Mouse (Mus musculus): ENCODE results near the gene Arid1a. TPM values are rescaled to one million over a fixed set of nuclear protein-coding genes. Genes with fewer than 3 reads are reported as not detected.

The Arid1a gene
- polyA plus RNA-seq, 1 experiment from 2014 or later: 7.6 TPM

- Histone ChIP-seq H3K27me3 (no peaks in the 10 kb centered on the region), H3K27ac (replicated peaks) (peak overlapping the region; percentile 67; the same call in 1 of the 2 replicates), H3K4me3 (replicated peaks) (no peak overlapping the region), H3K4me2 (peak overlapping the region; percentile 48; the same call in 1 of the 2 replicates), H3K36me3 (replicated peaks) (peaks cover 37% of the 10 kb centered on the region), H3K9me3 (replicated peaks) (no peaks in the 10 kb centered on the region), H3K4me1 (replicated peaks) (peaks cover 90% of the 10 kb centered on the region), H3K9ac (no peak overlapping the region)
- ATAC-seq (ENCODE audit: insufficient read depth): no peak
- WGBS (ENCODE audit: insufficient replicate concordance): 59% methylated on average over 6 of the region's 6 CpGs
Observed at GRCm38 (mm10) chr4:133729007-133729406, 27.6 kb downstream of the Arid1a start.

GRCm38 (mm10) chr4:133728256-133728655, 28.3 kb downstream of the Arid1a start:
- Histone ChIP-seq H3K4me2 (no peak overlapping the region), H3K27me3 (no peaks in the 10 kb centered on the region), H3K9me3 (replicated peaks) (no peaks in the 10 kb centered on the region), H3K4me1 (replicated peaks) (peaks cover 83% of the 10 kb centered on the region), H3K9ac (no peak overlapping the region), H3K36me3 (replicated peaks) (peaks cover 37% of the 10 kb centered on the region), H3K4me3 (replicated peaks) (no peak overlapping the region), H3K27ac (replicated peaks) (no peak overlapping the region)
- ATAC-seq (ENCODE audit: insufficient read depth): no peak
- WGBS (ENCODE audit: insufficient replicate concordance): 51% methylated on average over 9 of the region's 9 CpGs

GRCm38 (mm10) chr4:133725706-133726105, 30.9 kb downstream of the Arid1a start:
- no peak overlapping the region for H3K9ac ChIP-seq
- H3K4me2 ChIP-seq: no peak overlapping the region
- H3K27ac ChIP-seq (replicated peaks): no peak overlapping the region
- H3K4me1 ChIP-seq (replicated peaks): peaks cover 60% of the 10 kb centered on the region
- no peaks in the 10 kb centered on the region for H3K27me3 ChIP-seq
- H3K9me3 ChIP-seq (replicated peaks): no peaks in the 10 kb centered on the region
- 69% methylated on average over 2 of the region's 2 CpGs for WGBS (ENCODE audit: insufficient replicate concordance)
- ATAC-seq (ENCODE audit: insufficient read depth): no peak
- no peak overlapping the region for H3K4me3 ChIP-seq (replicated peaks)
- peaks cover 57% of the 10 kb centered on the region for H3K36me3 ChIP-seq (replicated peaks)

GRCm38 (mm10) chr4:133719791-133720190, 36.8 kb downstream of the Arid1a start:
- no peak overlapping the region for H3K4me2 ChIP-seq
- no peak overlapping the region for H3K9ac ChIP-seq
- ATAC-seq (ENCODE audit: insufficient read depth): no peak
- no peak overlapping the region for H3K27ac ChIP-seq (replicated peaks)
- H3K27me3 ChIP-seq: no peaks in the 10 kb centered on the region
- peaks cover 15% of the 10 kb centered on the region for H3K4me1 ChIP-seq (replicated peaks)
- no peaks in the 10 kb centered on the region for H3K9me3 ChIP-seq (replicated peaks)
- no peak overlapping the region for H3K4me3 ChIP-seq (replicated peaks)
- peaks cover 100% of the 10 kb centered on the region for H3K36me3 ChIP-seq (replicated peaks)
- WGBS (ENCODE audit: insufficient replicate concordance): 80% methylated on average over 3 of the region's 3 CpGs

GRCm38 (mm10) chr4:133712755-133713154, 43.8 kb downstream of the Arid1a start:
- H3K9me3 ChIP-seq (replicated peaks): no peaks in the 10 kb centered on the region
- H3K4me2 ChIP-seq: no peak overlapping the region
- WGBS (ENCODE audit: insufficient replicate concordance): 70% methylated on average over 5 of the region's 5 CpGs
- no peaks in the 10 kb centered on the region for H3K27me3 ChIP-seq
- no peak for ATAC-seq (ENCODE audit: insufficient read depth)
- peaks cover 34% of the 10 kb centered on the region for H3K4me1 ChIP-seq (replicated peaks)
- no peak overlapping the region for H3K4me3 ChIP-seq (replicated peaks)
- H3K9ac ChIP-seq: no peak overlapping the region
- H3K27ac ChIP-seq (replicated peaks): no peak overlapping the region
- H3K36me3 ChIP-seq (replicated peaks): peaks cover 87% of the 10 kb centered on the region

GRCm38 (mm10) chr4:133711307-133712076, 45.1 kb downstream of the Arid1a start:
- peaks cover 41% of the 10 kb centered on the region for H3K4me1 ChIP-seq (replicated peaks)
- H3K9ac ChIP-seq: no peak overlapping the region
- 81% methylated on average over 6 of the region's 6 CpGs for WGBS (ENCODE audit: insufficient replicate concordance)
- H3K9me3 ChIP-seq (replicated peaks): no peaks in the 10 kb centered on the region
- peaks cover 87% of the 10 kb centered on the region for H3K36me3 ChIP-seq (replicated peaks)
- no peak overlapping the region for H3K4me2 ChIP-seq
- ATAC-seq (ENCODE audit: insufficient read depth): no peak
- no peak overlapping the region for H3K4me3 ChIP-seq (replicated peaks)
- H3K27ac ChIP-seq (replicated peaks): no peak overlapping the region
- no peaks in the 10 kb centered on the region for H3K27me3 ChIP-seq

- no peaks in the 10 kb centered on the region for H3K9me3 ChIP-seq (replicated peaks)
- H3K9ac ChIP-seq: no peak overlapping the region
- H3K27me3 ChIP-seq: no peaks in the 10 kb centered on the region
- no peak for ATAC-seq (ENCODE audit: insufficient read depth)
- WGBS (ENCODE audit: insufficient replicate concordance): 57% methylated on average over 2 of the region's 2 CpGs
- peaks cover 82% of the 10 kb centered on the region for H3K36me3 ChIP-seq (replicated peaks)
- no peak overlapping the region for H3K27ac ChIP-seq (replicated peaks)
- H3K4me2 ChIP-seq: no peak overlapping the region
- no peak overlapping the region for H3K4me3 ChIP-seq (replicated peaks)
- H3K4me1 ChIP-seq (replicated peaks): peaks cover 58% of the 10 kb centered on the region
Observed at GRCm38 (mm10) chr4:133709395-133709794, 47.2 kb downstream of the Arid1a start.

GRCm38 (mm10) chr4:133707464-133707863, 49.1 kb downstream of the Arid1a start:
- H3K36me3 ChIP-seq (replicated peaks): peaks cover 82% of the 10 kb centered on the region
- no peak for ATAC-seq (ENCODE audit: insufficient read depth)

GRCm38 (mm10) chr4:133706956-133707355, 49.6 kb downstream of the Arid1a start:
- no peak; the same call in 1 of the 2 replicates for ATAC-seq (ENCODE audit: insufficient read depth)
- H3K36me3 ChIP-seq (replicated peaks): peaks cover 81% of the 10 kb centered on the region
- 23% methylated on average over 8 of the region's 8 CpGs for WGBS (ENCODE audit: insufficient replicate concordance)

More at GRCm38 (mm10) chr4:133707464-133707863, 49.1 kb downstream of the Arid1a start:
- Histone ChIP-seq H3K9ac (no peak overlapping the region), H3K27me3 (no peaks in the 10 kb centered on the region), H3K9me3 (replicated peaks) (no peaks in the 10 kb centered on the region), H3K4me2 (0 out of 2 replicates have a peak overlapping the region, but pooled peaks have one; percentile 2), H3K4me3 (replicated peaks) (no peak overlapping the region), H3K27ac (replicated peaks) (peak overlapping the region; percentile 61), H3K4me1 (replicated peaks) (peaks cover 61% of the 10 kb centered on the region)
- WGBS (ENCODE audit: insufficient replicate concordance): 8% methylated on average over 1 of the region's 1 CpGs

GRCm38 (mm10) chr4:133705062-133705461, 51.5 kb downstream of the Arid1a start:
- WGBS (ENCODE audit: insufficient replicate concordance): 35% methylated on average over 4 of the region's 4 CpGs
- H3K4me1 ChIP-seq (replicated peaks): peaks cover 52% of the 10 kb centered on the region
- no peak overlapping the region for H3K27ac ChIP-seq (replicated peaks)
- no peak overlapping the region for H3K9ac ChIP-seq
- no peak for ATAC-seq (ENCODE audit: insufficient read depth)
- peaks cover 82% of the 10 kb centered on the region for H3K36me3 ChIP-seq (replicated peaks)
- no peak overlapping the region for H3K4me2 ChIP-seq
- no peaks in the 10 kb centered on the region for H3K9me3 ChIP-seq (replicated peaks)
- no peaks in the 10 kb centered on the region for H3K27me3 ChIP-seq
- H3K4me3 ChIP-seq (replicated peaks): no peak overlapping the region

More at GRCm38 (mm10) chr4:133706956-133707355, 49.6 kb downstream of the Arid1a start:
- peak overlapping the region; percentile 2; the same call in 1 of the 2 replicates for H3K4me2 ChIP-seq
- no peak overlapping the region for H3K4me3 ChIP-seq (replicated peaks)
- H3K27ac ChIP-seq (replicated peaks): peak overlapping the region; percentile 61
- H3K9me3 ChIP-seq (replicated peaks): no peaks in the 10 kb centered on the region
- H3K4me1 ChIP-seq (replicated peaks): peaks cover 61% of the 10 kb centered on the region
- H3K9ac ChIP-seq: no peak overlapping the region
- no peaks in the 10 kb centered on the region for H3K27me3 ChIP-seq

- H3K36me3 ChIP-seq (replicated peaks): peaks cover 87% of the 10 kb centered on the region
Observed at GRCm38 (mm10) chr4:133700905-133701368, 55.6 kb downstream of the Arid1a start.

More at GRCm38 (mm10) chr4:133700905-133701368, 55.6 kb downstream of the Arid1a start:
- no peaks in the 10 kb centered on the region for H3K9me3 ChIP-seq (replicated peaks)
- H3K4me3 ChIP-seq (replicated peaks): no peak overlapping the region
- 84% methylated on average over 11 of the region's 11 CpGs for WGBS (ENCODE audit: insufficient replicate concordance)
- no peak overlapping the region for H3K27ac ChIP-seq (replicated peaks)
- H3K4me2 ChIP-seq: no peak overlapping the region
- peaks cover 18% of the 10 kb centered on the region for H3K4me1 ChIP-seq (replicated peaks)
- ATAC-seq (ENCODE audit: insufficient read depth): no peak
- no peak overlapping the region for H3K9ac ChIP-seq
- no peaks in the 10 kb centered on the region for H3K27me3 ChIP-seq

Data from liver, embryonic 15.5 days (tissue).